Mouse (Mus musculus) brain, embryonic 14.5 days (tissue): ENCODE results near the gene Thra.
A peak's percentile ranks its signal among the peaks of the same experiment; 100 is the strongest.
"Not testable (repeated sequence)": the region's sequence is repeated elsewhere in the genome, so short reads cannot be mapped to it uniquely, and the experiment has no call there.

ENCODE experiments used
- CTCF ChIP-seq: fragments of 200-500 bp; IDR thresholded peaks from 2 replicates; pipeline ENCODE4 v1.5.1; 2012; ENCODE audit warnings: inconsistent platforms, mild to moderate bottlenecking, moderate library complexity, borderline replicate concordance; ENCODE audit not compliant: insufficient read depth, insufficient read length; ENCODE audit errors: extremely low read depth
- POLR2A ChIP-seq: fragments of 200-500 bp; IDR thresholded peaks from 2 replicates; pipeline ENCODE4 v1.6.1; 2012; ENCODE audit warnings: mild to moderate bottlenecking, inconsistent platforms, borderline replicate concordance; ENCODE audit not compliant: poor library complexity, insufficient read depth, insufficient read length, severe bottlenecking; ENCODE audit errors: extremely low read depth

DNA sequence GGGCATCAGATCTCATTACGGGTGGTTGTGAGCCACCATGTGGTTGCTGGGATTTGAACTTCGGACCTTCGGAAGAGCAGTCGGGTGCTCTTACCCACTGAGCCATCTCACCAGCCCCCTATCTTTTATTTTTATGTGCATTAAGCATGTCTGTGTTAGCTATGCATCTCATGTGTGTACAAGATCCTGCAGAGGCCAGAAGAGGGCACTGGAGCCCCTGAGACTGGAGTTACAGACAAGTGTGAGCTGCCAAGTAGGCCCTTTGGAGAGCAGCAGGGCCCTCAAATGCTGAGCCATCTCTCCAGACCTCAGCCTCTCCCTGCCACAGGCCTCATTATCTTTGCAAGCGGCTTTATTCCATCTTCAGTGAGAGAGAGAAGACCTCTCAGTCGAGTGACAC is 28.4 kb upstream of the Thra start:
- peak; percentile 43; the same call in 1 of the 2 replicates for TF ChIP-seq CTCF
- not testable (repeated sequence) for TF ChIP-seq POLR2A
